Mouse (Mus musculus) limb, embryonic 10.5 days (tissue): ENCODE results near the gene Man1a. TPM values are rescaled to one million over a fixed set of nuclear protein-coding genes. Genes with fewer than 3 reads are reported as not detected.

ENCODE experiments used
- DNase-seq: peaks from one replicate; pipeline ENCODE4 v3.0.0-alpha.2; 2017; ENCODE audit warnings: low spot score
- H3K27ac ChIP-seq: fragments of 300-500 bp; sonication (generic); 2 replicates; pipeline ENCODE4 v1.5.1; 2016; ENCODE audit warnings: mild to moderate bottlenecking
- H3K27me3 ChIP-seq: fragments of 300-500 bp; sonication (generic); 2 replicates; pipeline ENCODE4 v1.6.1; 2016; ENCODE audit warnings: low read depth, mild to moderate bottlenecking; ENCODE audit not compliant: poor library complexity, severe bottlenecking
- H3K36me3 ChIP-seq: fragments of 300-500 bp; sonication (generic); 2 replicates; pipeline ENCODE4 v1.6.1; 2016; ENCODE audit warnings: mild to moderate bottlenecking, moderate library complexity
- H3K4me1 ChIP-seq: fragments of 300-500 bp; sonication (generic); 2 replicates; pipeline ENCODE4 v1.6.1; 2016
- H3K4me3 ChIP-seq: fragments of 300-500 bp; sonication (generic); 2 replicates; pipeline ENCODE4 v1.5.1; 2016; ENCODE audit warnings: mild to moderate bottlenecking, moderate library complexity
- H3K9me3 ChIP-seq: fragments of 300-500 bp; sonication (generic); replicated peaks from 2 replicates; pipeline ENCODE4 v1.6.1; 2016; ENCODE audit warnings: mild to moderate bottlenecking
- WGBS: fragments of 180-500 bp; shearing (Covaris S2); methylation state at CpG from one replicate; pipeline ENCODE4 v1.1.7; 2016; 5-methylcytosine and 5-hydroxymethylcytosine counted together
- polyA plus RNA-seq: library from polyadenylated mRNA; unstranded; fragments of >200 nt; fragmentation: Nextera tagmentation; extraction: Ambion mirVana; gene quantifications from 2 replicates; pipeline ENCODE4 v1.2.1, GENCODE M21; 2016

Gene Man1a
- polyA plus RNA-seq, 1 experiment from 2014 or later, result 3.5 TPM

- Histone ChIP-seq H3K4me3 (peak overlapping the region; percentile 78), H3K36me3 (no peaks in the 10 kb centered on the region), H3K27ac (peak overlapping the region; percentile 79), H3K4me1 (peaks cover 46% of the 10 kb centered on the region), H3K27me3 (peaks cover 7% of the 10 kb centered on the region; the same call in 1 of the 2 replicates), H3K9me3 (no peaks in the 10 kb centered on the region)
- under 1% methylated on average over 73 of the region's 73 CpGs for WGBS
- peak; percentile 74 for DNase-seq
Observed at GRCm38 (mm10) chr10:54074609-54075421, 1.6 kb downstream of the Man1a start.

GRCm38 (mm10) chr10:54074247-54074608 is 2.2 kb downstream of the Man1a start:
- no peaks in the 10 kb centered on the region for H3K9me3 ChIP-seq
- H3K36me3 ChIP-seq, result no peaks in the 10 kb centered on the region
- peak overlapping the region; percentile 79 for H3K27ac ChIP-seq
- H3K4me3 ChIP-seq, result peak overlapping the region; percentile 78
- under 1% methylated on average over 14 of the region's 14 CpGs for WGBS
- H3K27me3 ChIP-seq, result peaks cover 7% of the 10 kb centered on the region; the same call in 1 of the 2 replicates
- peaks cover 46% of the 10 kb centered on the region for H3K4me1 ChIP-seq
- no peak for DNase-seq

GRCm38 (mm10) chr10:54073641-54074203 is 2.7 kb downstream of the Man1a start:
- peak; percentile 50 for DNase-seq
- Histone ChIP-seq H3K36me3 (no peaks in the 10 kb centered on the region), H3K27me3 (peaks cover 7% of the 10 kb centered on the region; the same call in 1 of the 2 replicates), H3K9me3 (no peaks in the 10 kb centered on the region), H3K4me3 (peak overlapping the region; percentile 78), H3K4me1 (peaks cover 46% of the 10 kb centered on the region), H3K27ac (no peak overlapping the region)
- WGBS, result 46% methylated on average over 6 of the region's 6 CpGs

- Histone ChIP-seq H3K27ac (no peak overlapping the region), H3K4me1 (peaks cover 46% of the 10 kb centered on the region), H3K27me3 (peaks cover 7% of the 10 kb centered on the region; the same call in 1 of the 2 replicates), H3K4me3 (no peak overlapping the region), H3K9me3 (no peaks in the 10 kb centered on the region), H3K36me3 (no peaks in the 10 kb centered on the region)
- 89% methylated on average over 2 of the region's 2 CpGs for WGBS
- DNase-seq, result no peak
Observed at GRCm38 (mm10) chr10:54072336-54072735, 4.1 kb downstream of the Man1a start.

GRCm38 (mm10) chr10:54070496-54070895 is 5.9 kb downstream of the Man1a start:
- Histone ChIP-seq H3K27ac (no peak overlapping the region), H3K4me1 (peaks cover 38% of the 10 kb centered on the region), H3K4me3 (no peak overlapping the region), H3K9me3 (no peaks in the 10 kb centered on the region), H3K36me3 (no peaks in the 10 kb centered on the region), H3K27me3 (peaks cover 7% of the 10 kb centered on the region; the same call in 1 of the 2 replicates)
- 79% methylated on average over 5 of the region's 5 CpGs for WGBS
- DNase-seq, result no peak

GRCm38 (mm10) chr10:54069412-54069811 is 7.0 kb downstream of the Man1a start:
- WGBS, result 95% methylated on average over 5 of the region's 5 CpGs
- Histone ChIP-seq H3K36me3 (no peaks in the 10 kb centered on the region), H3K4me3 (no peak overlapping the region)

GRCm38 (mm10) chr10:54066683-54067082 is 9.7 kb downstream of the Man1a start:
- DNase-seq, result no peak
- H3K36me3 ChIP-seq, result no peaks in the 10 kb centered on the region

More at GRCm38 (mm10) chr10:54069412-54069811, 7.0 kb downstream of the Man1a start:
- H3K9me3 ChIP-seq, result no peaks in the 10 kb centered on the region
- peaks cover 7% of the 10 kb centered on the region; the same call in 1 of the 2 replicates for H3K27me3 ChIP-seq
- H3K27ac ChIP-seq, result no peak overlapping the region
- no peak for DNase-seq
- H3K4me1 ChIP-seq, result peaks cover 29% of the 10 kb centered on the region

GRCm38 (mm10) chr10:54063551-54064260 is 12.7 kb downstream of the Man1a start:
- no peak overlapping the region for H3K27ac ChIP-seq
- DNase-seq, result no peak
- peaks cover 16% of the 10 kb centered on the region for H3K4me1 ChIP-seq
- no peaks in the 10 kb centered on the region for H3K36me3 ChIP-seq
- no peak overlapping the region for H3K4me3 ChIP-seq
- WGBS, result 72% methylated on average over 8 of the region's 8 CpGs
- H3K27me3 ChIP-seq, result no peaks in the 10 kb centered on the region
- H3K9me3 ChIP-seq, result no peaks in the 10 kb centered on the region

More at GRCm38 (mm10) chr10:54066683-54067082, 9.7 kb downstream of the Man1a start:
- Histone ChIP-seq H3K4me3 (no peak overlapping the region), H3K9me3 (no peaks in the 10 kb centered on the region), H3K4me1 (peaks cover 15% of the 10 kb centered on the region; the same call in 1 of the 2 replicates), H3K27me3 (no peaks in the 10 kb centered on the region), H3K27ac (no peak overlapping the region)

GRCm38 (mm10) chr10:54062835-54063234 is 13.6 kb downstream of the Man1a start:
- Histone ChIP-seq H3K9me3 (no peaks in the 10 kb centered on the region), H3K36me3 (no peaks in the 10 kb centered on the region), H3K4me3 (no peak overlapping the region), H3K27me3 (no peaks in the 10 kb centered on the region), H3K4me1 (peaks cover 16% of the 10 kb centered on the region), H3K27ac (no peak overlapping the region)
- no peak for DNase-seq
- 90% methylated on average over 11 of the region's 11 CpGs for WGBS

GRCm38 (mm10) chr10:54061159-54061558 is 15.2 kb downstream of the Man1a start:
- peaks cover 16% of the 10 kb centered on the region for H3K4me1 ChIP-seq
- H3K27me3 ChIP-seq, result no peaks in the 10 kb centered on the region
- no peak overlapping the region for H3K27ac ChIP-seq
- no peak for DNase-seq
- H3K4me3 ChIP-seq, result no peak overlapping the region
- H3K9me3 ChIP-seq, result no peaks in the 10 kb centered on the region
- WGBS, result 94% methylated on average over 4 of the region's 4 CpGs
- no peaks in the 10 kb centered on the region for H3K36me3 ChIP-seq

- no peaks in the 10 kb centered on the region for H3K27me3 ChIP-seq
- no peak for DNase-seq
- no peaks in the 10 kb centered on the region for H3K9me3 ChIP-seq
- 74% methylated on average over 7 of the region's 7 CpGs for WGBS
- H3K36me3 ChIP-seq, result no peaks in the 10 kb centered on the region
- H3K4me1 ChIP-seq, result peaks cover 16% of the 10 kb centered on the region
- H3K4me3 ChIP-seq, result no peak overlapping the region
- no peak overlapping the region for H3K27ac ChIP-seq
Observed at GRCm38 (mm10) chr10:54060587-54060986, 15.8 kb downstream of the Man1a start.

GRCm38 (mm10) chr10:54059679-54060249 is 16.6 kb downstream of the Man1a start:
- DNase-seq, result no peak
- Histone ChIP-seq H3K4me1 (peaks cover 16% of the 10 kb centered on the region), H3K4me3 (no peak overlapping the region), H3K36me3 (no peaks in the 10 kb centered on the region), H3K27me3 (no peaks in the 10 kb centered on the region), H3K9me3 (no peaks in the 10 kb centered on the region), H3K27ac (no peak overlapping the region)
- WGBS, result 60% methylated on average over 6 of the region's 6 CpGs
